Mouse (Mus musculus): ENCODE results near the gene Klhl21. TPM values are rescaled to one million over a fixed set of nuclear protein-coding genes. Genes with fewer than 3 reads are reported as not detected.
"Not testable (repeated sequence)": the region's sequence is repeated elsewhere in the genome, so short reads cannot be mapped to it uniquely, and the experiment has no call there.

The Klhl21 gene
- total and polyA plus RNA-seq, 2 experiments from 2014 or later, result 3.4 to 8.1 TPM

DNA sequence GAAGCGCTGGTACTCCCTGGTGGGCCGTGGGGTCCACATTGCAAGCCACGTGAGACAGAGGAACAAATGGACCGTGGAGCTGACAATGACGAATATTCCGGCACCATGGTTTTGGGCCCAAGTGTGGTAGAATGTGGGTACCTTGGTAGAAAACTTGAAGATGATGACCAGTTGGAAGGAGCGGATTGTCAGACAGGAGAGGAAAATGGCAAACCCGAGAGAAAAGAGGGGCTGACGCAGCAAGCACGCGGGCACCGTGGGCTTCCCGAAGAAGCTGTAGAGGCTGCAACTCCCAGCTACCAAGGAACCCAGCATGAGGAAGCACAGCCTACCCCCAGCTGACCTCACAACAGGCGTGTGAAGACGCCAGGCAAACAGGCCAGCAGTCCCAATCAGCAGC is 19.9 kb downstream of the Klhl21 start:
- H3K36me3 ChIP-seq (ENCODE audit: insufficient read depth), result peaks cover 6% of the 10 kb centered on the region; the same call in 1 of the 2 replicates
- no peak for ATAC-seq
- peaks cover 34% of the 10 kb centered on the region for H3K4me1 ChIP-seq (ENCODE audit: insufficient read depth)
- DNase-seq, result no peak
- TF ChIP-seq CTCF (IDR thresholded peaks at IDR 0.05; ENCODE audit: low read depth), result 0 out of 2 replicates have a peak, but pooled peaks have one; percentile 2
- H3K9me3 ChIP-seq (ENCODE audit: low read length), result no peaks in the 10 kb centered on the region
- no peaks in the 10 kb centered on the region for H3K27me3 ChIP-seq (ENCODE audit: insufficient read depth, low read length)
- H3K4me3 ChIP-seq (ENCODE audit: low read depth, low read length), result peak overlapping the region; percentile 61
- H3K9ac ChIP-seq, result peak overlapping the region; percentile 66; the same call in 1 of the 2 replicates
- H3K4me2 ChIP-seq (ENCODE audit: low read depth), result peak overlapping the region; percentile 97
- 72% methylated on average over 15 of the region's 15 CpGs for WGBS
- no peak overlapping the region for H3K27ac ChIP-seq (ENCODE audit: low read depth, low read length)

DNA sequence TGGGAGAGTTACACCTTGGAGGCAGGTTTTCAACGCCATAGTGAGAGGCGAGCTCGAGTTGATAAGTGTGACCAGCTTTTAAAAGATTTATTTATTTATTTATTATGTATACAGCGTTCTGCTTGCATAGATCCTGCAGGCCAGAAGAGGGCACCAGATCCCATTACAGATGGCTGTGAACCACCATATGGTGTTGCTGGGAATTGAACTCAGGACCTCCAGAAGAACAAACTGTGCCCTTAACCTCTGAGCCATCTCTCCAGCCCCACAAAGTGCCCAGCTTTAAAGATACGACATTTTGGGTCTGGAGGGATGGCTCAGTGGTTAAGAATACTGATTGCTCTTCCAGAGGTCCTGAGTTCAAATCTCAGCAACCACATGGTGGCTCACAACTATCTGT is 20.5 kb downstream of the Klhl21 start:
- peaks cover 3% of the 10 kb centered on the region; the same call in 1 of the 2 replicates for H3K36me3 ChIP-seq (ENCODE audit: insufficient read depth)
- peaks cover 34% of the 10 kb centered on the region for H3K4me1 ChIP-seq (ENCODE audit: insufficient read depth)
- H3K4me3 ChIP-seq (ENCODE audit: low read depth, low read length), result no peak overlapping the region
- H3K27ac ChIP-seq (ENCODE audit: low read depth, low read length), result no peak overlapping the region
- no peaks in the 10 kb centered on the region for H3K9me3 ChIP-seq (ENCODE audit: low read length)
- H3K27me3 ChIP-seq (ENCODE audit: insufficient read depth, low read length), result no peaks in the 10 kb centered on the region
- ATAC-seq, result no peak
- peak; percentile 58 for TF ChIP-seq CTCF (IDR thresholded peaks at IDR 0.05; ENCODE audit: low read depth)
- peak overlapping the region; percentile 97 for H3K4me2 ChIP-seq (ENCODE audit: low read depth)
- DNase-seq, result no peak
- H3K9ac ChIP-seq, result no peak overlapping the region
- WGBS, result 49% methylated on average over 5 of the region's 5 CpGs

DNA sequence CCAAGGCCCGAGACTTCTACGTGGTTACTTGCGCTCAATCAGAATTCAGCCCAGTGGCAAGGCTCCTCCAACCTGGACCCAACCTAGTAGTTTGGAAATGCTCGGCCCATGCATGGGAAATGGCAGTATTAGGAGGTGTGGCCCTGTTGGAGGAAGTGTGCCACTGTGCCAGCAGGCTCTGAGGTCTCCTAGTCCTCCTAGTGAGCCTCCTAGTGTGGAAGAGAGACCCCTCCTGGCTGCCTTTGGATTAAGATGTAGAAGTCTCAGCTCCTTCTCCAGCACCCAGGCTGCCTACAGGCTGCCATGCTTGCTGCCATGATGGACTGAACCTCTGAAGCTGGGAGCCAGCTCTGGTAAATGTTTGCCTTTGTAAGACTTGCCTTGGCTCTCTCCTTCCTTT is 21.4 kb downstream of the Klhl21 start:
- Histone ChIP-seq H3K4me1 (ENCODE audit: insufficient read depth) (peaks cover 34% of the 10 kb centered on the region), H3K36me3 (ENCODE audit: insufficient read depth) (no peaks in the 10 kb centered on the region; the same call in 1 of the 2 replicates), H3K27ac (ENCODE audit: low read depth, low read length) (no peak overlapping the region), H3K4me2 (ENCODE audit: low read depth) (peak overlapping the region; percentile 17; the same call in 1 of the 2 replicates), H3K27me3 (ENCODE audit: insufficient read depth, low read length) (no peaks in the 10 kb centered on the region), H3K9me3 (ENCODE audit: low read length) (no peaks in the 10 kb centered on the region), H3K9ac (no peak overlapping the region), H3K4me3 (ENCODE audit: low read depth, low read length) (no peak overlapping the region)
- WGBS, result 52% methylated on average over 4 of the region's 4 CpGs
- TF ChIP-seq CTCF (IDR thresholded peaks at IDR 0.05; ENCODE audit: low read depth), result peak; percentile 49
- no peak for ATAC-seq
- DNase-seq, result peak; percentile 41

DNA sequence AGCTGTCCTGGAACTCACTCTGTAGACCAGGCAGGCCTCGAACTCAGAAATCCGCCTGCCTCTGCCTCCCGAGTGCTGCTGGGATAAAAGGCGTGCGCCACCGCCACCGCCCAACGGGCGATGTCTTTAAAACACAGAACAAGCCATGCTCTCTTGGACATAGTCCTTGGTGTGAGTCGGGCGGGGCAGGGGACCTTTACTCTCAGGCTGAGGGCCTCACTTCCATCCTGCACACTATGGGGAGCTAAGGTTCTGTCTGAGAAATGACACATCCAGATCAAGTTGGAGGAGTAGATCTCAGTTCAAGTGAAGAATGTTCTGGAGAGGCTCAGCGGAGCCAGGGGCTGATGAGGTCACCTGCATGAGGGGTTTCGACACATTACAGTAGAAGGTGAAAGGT is 24.3 kb downstream of the Klhl21 start:
- Histone ChIP-seq H3K27me3 (ENCODE audit: insufficient read depth, low read length) (no peaks in the 10 kb centered on the region), H3K9me3 (ENCODE audit: low read length) (no peaks in the 10 kb centered on the region)

DNA sequence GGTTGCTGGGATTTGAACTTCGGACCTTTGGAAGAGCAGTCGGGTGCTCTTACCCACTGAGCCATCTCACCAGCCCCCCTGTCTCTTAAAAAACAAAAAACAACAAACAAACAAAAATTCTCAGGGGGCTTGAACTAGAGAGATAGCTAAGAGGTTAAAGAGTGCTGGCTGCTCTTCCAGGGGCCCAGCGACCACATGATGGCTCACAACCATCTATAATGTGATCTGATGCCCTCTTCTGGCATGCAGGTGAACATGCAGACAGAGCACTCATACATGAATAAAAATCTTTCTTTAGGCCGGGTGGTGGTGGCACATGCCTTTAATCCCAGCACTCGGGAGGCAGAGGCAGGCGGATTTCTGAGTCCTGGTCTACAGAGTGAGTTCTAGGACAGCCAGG is 27.9 kb downstream of the Klhl21 start:
- peak; percentile 30 for TF ChIP-seq CTCF (IDR thresholded peaks at IDR 0.05; ENCODE audit: low read depth)
- not testable (repeated sequence) for H3K4me2 ChIP-seq (ENCODE audit: low read depth); H3K4me3 ChIP-seq (ENCODE audit: low read depth, low read length); H3K9ac ChIP-seq; H3K36me3 ChIP-seq (ENCODE audit: insufficient read depth); H3K27me3 ChIP-seq (ENCODE audit: insufficient read depth, low read length); H3K9me3 ChIP-seq (ENCODE audit: low read length); ATAC-seq; H3K27ac ChIP-seq (ENCODE audit: low read depth, low read length); DNase-seq
- 92% methylated on average over 6 of the region's 6 CpGs for WGBS
- peaks cover 11% of the 10 kb centered on the region; the same call in 1 of the 2 replicates for H3K4me1 ChIP-seq (ENCODE audit: insufficient read depth)

More for the DNA sequence above, 24.3 kb downstream of the Klhl21 start:
- H3K9ac ChIP-seq, result no peak overlapping the region
- H3K27ac ChIP-seq (ENCODE audit: low read depth, low read length), result no peak overlapping the region
- no peaks in the 10 kb centered on the region for H3K36me3 ChIP-seq (ENCODE audit: insufficient read depth)
- H3K4me2 ChIP-seq (ENCODE audit: low read depth), result no peak overlapping the region
- 90% methylated on average over 13 of the region's 13 CpGs for WGBS
- no peak for DNase-seq
- ATAC-seq, result no peak
- peaks cover 19% of the 10 kb centered on the region for H3K4me1 ChIP-seq (ENCODE audit: insufficient read depth)
- H3K4me3 ChIP-seq (ENCODE audit: low read depth, low read length), result no peak overlapping the region
- no peak for TF ChIP-seq CTCF (IDR thresholded peaks at IDR 0.05; ENCODE audit: low read depth)

DNA sequence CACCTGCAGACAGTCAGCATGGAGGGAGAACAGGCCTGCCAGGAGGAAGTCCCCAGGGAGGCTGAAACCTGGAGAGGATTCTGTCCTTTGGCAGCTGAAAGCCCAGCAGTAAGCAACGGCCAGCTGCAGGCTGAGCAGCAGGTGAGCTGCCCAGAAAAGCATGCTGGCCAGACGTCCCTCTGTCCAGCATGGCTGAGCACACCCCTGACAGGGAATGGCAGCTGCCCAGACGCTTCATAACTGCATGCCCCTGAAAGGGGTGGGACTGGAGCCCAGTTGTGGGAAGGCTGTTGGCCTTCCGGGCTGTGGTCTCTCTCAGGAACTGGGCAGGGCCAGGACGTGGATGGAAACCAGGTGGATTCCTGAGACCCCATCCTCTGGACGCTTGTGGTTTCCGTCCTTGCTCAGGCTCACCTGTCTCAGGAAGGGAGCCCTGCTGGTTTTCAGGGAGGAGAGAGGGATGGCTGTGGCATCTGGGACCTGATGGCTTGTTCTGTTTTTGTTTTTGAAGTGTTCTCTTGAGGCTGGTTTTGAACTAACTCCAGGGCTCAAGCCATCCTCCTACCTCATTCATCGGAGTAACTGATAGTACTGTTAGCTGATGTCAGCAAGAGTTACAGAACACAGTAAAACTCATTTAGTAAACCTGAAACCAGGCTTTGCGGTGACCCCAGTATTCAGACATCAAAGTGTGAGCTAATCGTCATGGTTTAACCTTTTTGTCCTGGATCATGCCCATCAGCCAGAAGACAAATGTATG is 29.8 kb downstream of the Klhl21 start, which contains the start of gene Tas1r1:
Tas1r1 (minus strand) TSS at position 344 of the 760 bp plus-strand sequence.
- Histone ChIP-seq H3K4me3 (ENCODE audit: low read depth, low read length) (peak within 1 kb of the TSS; percentile 84), H3K27me3 (ENCODE audit: insufficient read depth, low read length) (no peaks in the 10 kb centered on the region), H3K4me1 (ENCODE audit: insufficient read depth) (peaks cover 11% of the 10 kb centered on the region; the same call in 1 of the 2 replicates), H3K9me3 (ENCODE audit: low read length) (no peaks in the 10 kb centered on the region), H3K4me2 (ENCODE audit: low read depth) (peak within 1 kb of the TSS; percentile 88), H3K9ac (peak within 1 kb of the TSS; percentile 70), H3K27ac (ENCODE audit: low read depth, low read length) (0 out of 2 replicates have a peak within 1 kb of the TSS, but pooled peaks have one; percentile 9), H3K36me3 (ENCODE audit: insufficient read depth) (peaks cover 19% of the 10 kb centered on the region)
- no peak for ATAC-seq
- no peak for TF ChIP-seq CTCF (IDR thresholded peaks at IDR 0.05; ENCODE audit: low read depth)
- DNase-seq, result no peak
- WGBS, result 51% methylated on average over 10 of the region's 10 CpGs

Data from forebrain, postnatal 0 days (tissue).